Mouse (Mus musculus) urinary bladder, adult 2 months (tissue): Measurements from ENCODE around the gene P2rx4. TPM values are rescaled to one million over a fixed set of nuclear protein-coding genes. Genes with fewer than 3 reads are reported as not detected.
A peak's percentile ranks its signal among the peaks of the same experiment; 100 is the strongest.

ENCODE experiments used
- DNase-seq: peaks from one replicate; pipeline ENCODE4 v3.0.0; 2022; ENCODE audit warnings: low spot score
- polyA plus RNA-seq: library from polyadenylated mRNA; depleted of rRNA; stranded (reverse); fragments of >200 nt; gene quantifications from 2 replicates; pipeline ENCODE4 v1.2.3, GENCODE M21; 2012; rRNA removed

Gene P2rx4
- polyA plus RNA-seq, 1 experiment, result 42.4 TPM

DNA sequence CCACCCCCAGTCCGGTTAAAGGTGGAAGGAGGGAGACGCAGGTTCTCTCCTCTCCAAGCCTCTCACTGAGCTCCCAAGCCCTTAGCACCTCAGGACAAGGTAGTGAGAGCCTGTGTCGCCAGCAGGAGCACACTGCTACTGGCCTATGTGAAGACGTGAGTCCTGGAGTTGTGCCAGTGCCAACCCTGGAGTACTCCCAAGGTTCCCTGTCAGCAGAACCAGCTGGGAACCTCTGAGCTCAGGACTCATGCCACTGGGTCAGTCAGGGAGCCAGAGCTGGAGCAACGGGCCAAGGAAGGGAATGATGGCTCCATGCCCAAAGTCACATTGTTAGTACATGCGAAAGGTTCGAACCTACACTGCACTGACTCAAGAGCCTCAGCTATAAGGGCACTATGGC, 49.3 kb downstream of the P2rx4 start:
- no peak for DNase-seq

DNA sequence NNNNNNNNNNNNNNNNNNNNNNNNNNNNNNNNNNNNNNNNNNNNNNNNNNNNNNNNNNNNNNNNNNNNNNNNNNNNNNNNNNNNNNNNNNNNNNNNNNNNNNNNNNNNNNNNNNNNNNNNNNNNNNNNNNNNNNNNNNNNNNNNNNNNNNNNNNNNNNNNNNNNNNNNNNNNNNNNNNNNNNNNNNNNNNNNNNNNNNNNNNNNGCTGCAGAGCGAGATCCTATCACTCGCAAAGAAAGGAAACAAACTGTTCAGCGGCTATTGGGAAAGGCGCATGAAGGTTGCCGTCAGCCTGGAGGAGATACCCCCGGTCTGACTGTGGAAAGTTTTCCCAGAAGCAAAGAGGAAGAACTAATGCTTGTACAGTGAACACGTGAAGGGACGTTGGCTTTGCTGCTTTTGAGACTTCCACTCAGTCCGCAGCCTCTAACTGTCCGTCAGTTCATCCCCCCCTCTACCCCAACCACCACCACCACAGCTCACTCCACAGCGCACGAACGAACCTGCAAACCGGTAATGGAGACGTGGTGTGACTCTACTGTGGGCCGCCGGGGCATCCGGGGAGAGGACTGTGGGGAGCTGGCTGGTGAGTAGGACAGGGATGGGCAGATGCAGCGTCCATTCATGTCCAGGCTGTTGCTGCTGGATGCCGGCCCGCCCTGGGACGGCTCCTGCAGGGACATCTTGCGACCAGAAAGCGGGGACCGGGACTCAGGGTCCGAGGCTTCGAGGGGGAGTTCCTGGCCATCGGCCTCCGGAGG, 56.1 kb downstream of the P2rx4 start:
- no peak for DNase-seq

DNA sequence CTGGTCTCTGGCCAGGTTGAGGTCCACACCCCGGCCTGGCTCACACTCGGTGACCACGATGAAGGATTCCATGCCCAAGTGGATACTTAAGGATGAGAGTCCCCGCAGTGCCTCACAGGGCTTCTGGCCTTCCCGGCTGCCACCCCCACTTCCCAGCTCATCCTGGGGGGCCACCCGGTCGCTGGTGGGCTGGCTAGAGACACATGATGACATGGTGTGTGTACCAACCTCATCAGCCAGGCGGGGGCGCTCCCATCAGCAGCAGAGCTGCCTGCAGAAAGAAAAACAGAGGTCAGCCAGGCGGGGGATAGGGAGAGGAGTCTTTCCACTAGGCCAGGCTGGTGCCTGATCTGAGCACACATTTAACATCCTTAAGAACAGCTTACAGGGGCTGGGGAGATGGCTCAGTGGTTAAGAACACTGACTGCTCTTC, 56.7 kb downstream of the P2rx4 start:
- DNase-seq, result no peak

DNA sequence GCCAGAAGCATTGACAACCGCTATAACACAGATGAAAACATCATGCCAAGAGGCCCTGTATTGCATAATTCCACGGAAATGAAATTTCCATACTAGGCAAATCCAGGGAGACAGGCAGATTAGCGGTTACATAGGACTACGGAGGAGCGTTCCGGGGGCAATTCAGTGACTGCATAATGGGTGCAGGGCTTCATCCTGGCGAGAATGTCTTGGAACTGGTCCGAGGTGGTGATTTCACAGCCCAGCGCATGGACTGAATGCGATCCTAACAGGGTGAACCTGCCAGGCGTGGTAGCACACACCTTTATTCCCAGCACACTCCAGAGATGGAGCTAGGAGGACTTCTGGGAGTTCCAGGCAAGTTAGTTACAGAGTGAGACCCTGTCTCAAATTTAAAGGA, 59.9 kb downstream of the P2rx4 start:
- no peak for DNase-seq

DNA sequence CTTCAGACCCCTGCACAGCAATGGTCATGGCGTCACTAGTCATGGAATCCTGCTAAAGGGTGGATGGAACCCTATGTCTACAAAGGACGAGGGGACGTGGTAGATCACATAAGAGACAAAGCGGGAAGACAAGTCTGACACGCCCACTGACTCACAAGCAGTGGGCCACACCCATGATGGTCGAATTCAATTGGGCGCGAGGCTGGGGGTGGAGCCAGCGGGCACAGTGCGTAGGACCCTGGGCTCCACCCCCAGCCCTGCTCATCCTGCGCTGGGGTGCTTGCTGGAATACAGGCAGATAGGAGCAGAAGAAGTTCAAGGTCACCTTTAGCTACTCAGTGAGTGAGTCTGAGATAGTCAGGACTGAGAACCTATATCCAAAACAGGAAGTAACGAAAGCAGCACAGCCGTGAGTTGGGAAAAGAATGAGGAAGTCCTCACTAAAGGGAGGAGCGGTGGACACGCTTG, 61.8 kb downstream of the P2rx4 start:
- no peak for DNase-seq

DNA sequence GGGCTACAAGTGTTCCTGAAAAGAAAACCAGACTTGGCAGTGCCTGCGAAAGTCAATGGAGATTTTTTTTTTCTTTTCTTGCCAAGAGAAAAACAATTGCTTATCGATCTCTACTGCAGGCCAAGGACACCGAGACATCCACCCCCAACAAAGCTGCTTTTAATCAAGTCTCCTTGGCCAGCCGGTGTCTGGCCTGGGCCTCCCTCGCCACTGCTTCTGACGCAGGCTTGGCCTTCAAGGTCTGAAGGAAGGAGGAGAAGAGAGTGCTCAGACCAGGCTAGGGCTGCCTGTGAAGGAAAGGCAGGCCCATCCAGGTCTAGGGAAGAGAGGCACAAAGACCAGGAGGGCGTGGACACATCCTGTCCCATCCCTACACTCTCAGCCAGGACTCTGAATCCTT, 63.0 kb downstream of the P2rx4 start:
- DNase-seq, result no peak

DNA sequence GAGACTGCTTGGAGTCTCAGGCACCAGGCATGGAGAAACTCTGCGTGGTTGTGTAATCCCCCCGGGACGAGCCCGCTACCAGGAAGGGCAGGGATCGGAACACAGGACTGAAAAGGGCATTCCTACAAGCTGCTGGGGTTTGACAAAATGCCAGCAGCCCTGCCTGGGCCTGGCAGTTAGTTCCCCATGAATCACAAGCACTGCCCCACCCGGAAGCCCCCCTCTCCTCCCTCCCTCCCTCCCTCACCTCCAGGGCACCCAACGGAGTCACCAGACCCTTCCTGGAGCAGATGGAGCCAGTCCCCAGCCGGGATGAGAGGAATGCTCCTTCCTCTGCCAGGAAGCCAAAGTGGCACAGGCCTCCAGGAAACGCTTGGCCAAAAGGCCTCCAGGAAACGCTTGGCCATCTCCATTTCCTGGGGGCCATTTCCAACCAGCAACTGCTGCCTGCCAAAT, 63.5 kb downstream of the P2rx4 start:
- peak; percentile 51 for DNase-seq

DNA sequence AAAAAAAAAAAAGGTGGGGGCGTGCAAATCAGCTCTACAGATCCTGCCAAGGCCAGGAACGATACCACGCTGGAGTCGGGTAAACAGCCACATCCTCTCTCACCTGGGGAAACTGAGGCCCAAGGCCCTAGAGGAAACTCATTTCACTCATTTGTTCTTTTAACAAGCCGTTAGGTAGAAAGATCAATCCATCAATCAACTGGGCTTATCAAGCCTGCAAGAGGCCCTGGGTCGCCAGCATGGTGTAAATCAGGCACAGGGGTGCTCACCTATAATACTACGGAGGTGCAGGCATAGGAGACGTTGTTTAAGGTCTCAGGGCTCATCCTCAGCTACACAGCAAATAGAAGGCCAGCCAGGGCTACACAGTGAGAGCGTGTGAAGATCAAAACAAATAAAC, 64.1 kb downstream of the P2rx4 start:
- DNase-seq, result no peak

DNA sequence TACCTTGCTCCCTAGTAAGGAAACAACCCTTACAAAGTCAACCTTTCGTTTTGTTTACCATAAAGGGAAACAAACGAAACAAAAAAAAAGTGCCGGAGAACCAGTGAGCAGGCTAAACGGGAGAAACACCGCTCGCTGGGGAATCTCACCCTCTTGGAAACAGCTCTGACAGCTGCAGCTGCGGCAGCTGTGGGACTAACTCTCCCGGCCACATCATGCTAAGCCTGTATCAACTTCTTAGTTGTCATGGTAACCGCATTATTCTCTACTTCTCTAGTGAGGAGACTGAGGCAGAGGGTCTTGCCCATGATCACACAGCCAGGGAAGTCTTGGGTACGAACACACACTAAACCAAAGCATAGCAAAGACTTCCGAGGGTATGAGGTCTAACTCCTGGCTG, 66.4 kb downstream of the P2rx4 start:
- DNase-seq, result no peak

DNA sequence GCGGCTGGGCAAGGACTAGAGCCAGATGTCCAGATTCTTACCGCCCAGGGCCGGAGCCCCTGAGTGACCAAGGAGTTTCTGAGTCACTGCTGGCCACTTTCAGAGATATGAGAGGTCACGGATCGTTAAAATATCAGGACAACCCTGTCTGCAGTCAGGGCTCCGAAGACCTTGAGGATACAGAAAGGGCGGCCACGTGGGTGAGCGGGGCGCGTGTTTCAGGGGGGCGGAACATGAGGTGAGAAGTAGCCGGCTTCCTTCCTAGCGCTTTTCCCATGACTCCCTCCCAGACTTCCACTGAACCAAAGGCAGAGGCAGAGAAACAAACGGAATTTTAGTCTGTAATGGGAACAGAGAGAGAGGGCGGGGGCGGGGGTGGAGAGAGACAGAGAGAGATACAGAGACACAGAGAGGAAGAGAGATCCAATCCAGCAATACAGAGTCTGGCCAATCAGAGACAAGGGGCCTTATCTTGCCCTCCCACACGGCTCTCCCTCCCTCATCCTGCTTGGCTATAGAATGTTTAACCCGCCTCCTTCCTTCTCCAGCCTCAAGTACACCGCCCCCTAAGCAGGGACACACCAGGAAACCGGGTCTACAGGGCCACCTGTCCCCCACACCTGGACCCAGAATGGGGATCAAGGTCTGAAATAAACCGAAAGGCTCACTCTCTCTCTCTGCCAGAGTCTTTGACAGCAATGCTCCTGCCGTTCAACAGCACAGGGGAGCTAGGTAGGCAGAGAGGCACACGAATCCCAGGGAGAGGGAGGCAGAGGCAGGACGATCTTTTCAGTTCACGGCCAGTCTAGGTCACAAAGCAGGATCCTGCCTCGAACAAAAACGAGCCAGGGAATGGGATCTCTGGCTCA, 67.6 kb downstream of the P2rx4 start:
- DNase-seq, result no peak

DNA sequence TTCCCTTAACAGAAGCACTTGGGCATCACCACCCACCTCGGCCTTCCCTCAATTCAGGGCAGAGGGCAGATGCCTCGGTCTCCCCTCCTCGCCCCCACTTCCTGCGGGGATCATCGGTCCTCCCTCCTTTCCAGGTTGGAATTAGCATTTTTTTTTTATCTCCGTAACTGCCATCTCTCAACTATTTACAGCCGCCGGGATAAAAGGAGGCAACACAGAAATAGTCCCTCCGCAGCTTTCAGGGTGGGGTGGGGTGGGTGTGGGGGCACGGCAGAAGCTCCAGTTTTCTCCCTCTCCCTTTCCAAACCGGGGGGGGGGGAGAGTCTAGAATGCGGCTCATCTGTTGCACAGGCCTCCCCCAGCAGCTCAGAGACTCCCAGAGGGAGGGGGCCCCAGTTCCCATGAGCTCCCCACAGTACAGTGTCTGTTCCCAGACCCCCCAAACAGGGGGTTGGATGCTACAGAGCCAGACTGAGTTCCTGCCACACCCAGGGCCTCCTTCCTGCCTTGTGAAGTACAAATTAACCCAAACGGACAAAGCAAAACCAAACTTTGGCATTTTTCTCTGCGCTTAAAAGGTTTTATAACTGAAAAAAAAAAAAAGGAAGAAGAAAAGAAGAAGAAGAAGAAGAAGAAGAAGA, 68.4 kb downstream of the P2rx4 start:
- no peak for DNase-seq

DNA sequence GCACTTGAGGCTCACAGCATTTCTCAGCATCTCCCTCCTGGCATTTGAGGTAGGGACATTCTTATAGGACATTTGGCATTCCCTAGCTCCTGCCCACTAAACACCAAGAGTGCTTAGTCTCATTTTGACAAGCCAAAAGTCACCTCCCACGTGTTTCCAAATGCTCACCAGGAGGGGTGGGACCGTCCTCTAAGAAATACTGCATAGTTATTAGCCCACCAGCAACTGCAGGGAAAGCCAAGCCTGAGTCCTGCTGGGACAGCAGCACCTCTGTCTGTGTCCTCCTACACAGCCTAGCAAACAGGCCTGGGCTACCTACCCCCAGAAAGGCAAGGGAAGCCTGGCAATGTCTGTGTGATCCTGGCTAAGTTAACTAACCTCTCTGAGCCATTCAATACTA, 70.0 kb downstream of the P2rx4 start:
- DNase-seq, result no peak

DNA sequence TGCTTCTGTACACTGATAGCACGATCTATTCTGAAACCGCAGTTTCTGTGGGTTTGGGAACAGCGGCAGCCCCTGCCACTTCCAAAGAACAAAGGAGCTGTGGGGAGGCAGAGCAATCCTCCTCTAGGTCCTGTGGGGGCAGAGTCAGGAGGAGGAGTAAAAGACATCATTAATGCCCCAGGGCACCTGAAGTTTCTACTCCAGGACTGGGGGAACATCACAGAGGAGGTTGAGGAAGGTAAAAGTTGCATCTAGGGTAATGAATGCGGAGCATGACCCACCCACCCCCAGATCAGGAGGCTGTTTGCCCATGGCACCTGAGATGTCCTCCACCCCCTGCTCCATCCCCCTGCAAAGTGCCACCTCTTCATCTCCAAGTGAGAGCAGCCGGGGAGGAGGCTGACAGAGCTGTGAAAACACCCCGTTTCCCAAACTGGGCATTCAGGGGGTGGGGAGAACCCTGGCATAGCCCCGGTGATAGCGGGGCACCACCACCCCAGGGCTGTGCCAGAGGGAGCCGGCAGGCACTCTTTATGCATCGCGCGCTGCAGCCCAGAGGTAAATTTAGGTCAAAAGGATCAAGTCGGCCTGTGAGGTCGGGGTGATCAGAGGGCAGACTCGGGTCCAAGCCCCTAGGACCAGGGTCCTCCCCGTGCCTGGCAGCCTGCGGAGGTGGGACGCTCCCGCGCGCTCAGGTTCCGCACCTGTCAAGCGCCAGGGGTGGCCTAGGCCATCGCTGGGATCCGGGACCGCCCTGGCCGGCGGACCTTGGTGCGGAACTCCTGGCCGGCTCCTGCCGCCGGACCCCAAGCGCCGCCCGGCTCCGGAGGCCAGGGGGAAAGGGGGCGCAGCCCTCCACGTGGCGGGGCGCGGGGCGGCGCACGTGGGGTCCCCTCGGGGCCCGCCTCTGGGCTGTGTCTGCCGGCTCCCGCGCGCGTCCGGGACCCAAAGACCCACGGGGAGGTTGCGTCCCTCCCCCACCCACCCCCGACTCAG, 71.2 kb downstream of the P2rx4 start:
- DNase-seq, result peak; percentile 59

Other genes starting within 250 kb of the P2rx4 start
- 339 and 500 TPM in 2 replicates for gene Atp2a2, start 205.3 kb upstream of the P2rx4 start, polyA plus RNA-seq
- 13.2 TPM in 2 replicates for gene Ift81, start 93.0 kb upstream of the P2rx4 start, polyA plus RNA-seq
- 24.1 and 27.1 TPM in 2 replicates for gene P2rx7, start 63.6 kb upstream of the P2rx4 start, polyA plus RNA-seq
- gene Camkk2, start 71.9 kb downstream of the P2rx4 start, polyA plus RNA-seq, result 29.4 and 29.8 TPM in 2 replicates
- gene Anapc5, start 113.8 kb downstream of the P2rx4 start, polyA plus RNA-seq, result 404 and 530 TPM in 2 replicates
- gene Rnf34, start 142.5 kb downstream of the P2rx4 start, polyA plus RNA-seq, result 22.6 and 26.7 TPM in 2 replicates